Mouse (Mus musculus): ENCODE results near the gene Hist1h3e. TPM values are rescaled to one million over a fixed set of nuclear protein-coding genes. Genes with fewer than 3 reads are reported as not detected.
"Not testable (repeated sequence)": the region's sequence is repeated elsewhere in the genome, so short reads cannot be mapped to it uniquely, and the experiment has no call there.

The Hist1h3e gene
- polyA plus RNA-seq, 1 experiment from 2014 or later = 5.1 TPM

DNA sequence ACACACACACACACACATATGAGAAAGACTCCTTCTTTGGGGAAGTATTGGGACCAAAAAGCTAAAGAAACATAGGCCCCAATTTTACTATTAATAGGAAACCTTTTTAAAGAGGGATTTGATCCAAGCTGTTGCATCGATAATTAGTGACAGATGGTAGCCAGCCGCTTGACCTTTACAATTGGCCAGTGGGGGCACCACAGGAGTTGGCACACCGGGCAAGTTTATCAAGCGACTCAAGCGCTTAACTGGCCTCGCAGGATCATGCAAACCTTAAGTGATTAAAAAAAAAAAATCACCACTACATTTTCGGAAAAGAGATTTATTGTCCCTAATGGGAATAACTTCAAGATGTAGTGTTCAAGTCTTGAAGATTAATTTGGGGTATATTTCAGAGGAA lies 30.4 kb upstream of the Hist1h3e start:
- H3K4me2 ChIP-seq (replicated peaks) = no peak overlapping the region
- 92% methylated on average over 7 of the region's 7 CpGs for WGBS
- H3K4me3 ChIP-seq = no peak overlapping the region
- H3K36me3 ChIP-seq = no peaks in the 10 kb centered on the region
- no peaks in the 10 kb centered on the region for H3K27me3 ChIP-seq (replicated peaks)
- no peak overlapping the region for H3K27ac ChIP-seq
- H3K9me3 ChIP-seq = no peaks in the 10 kb centered on the region
- ATAC-seq (ENCODE audit: low FRiP score, low read depth) = no peak
- no peak overlapping the region for H3K9ac ChIP-seq
- no peaks in the 10 kb centered on the region for H3K4me1 ChIP-seq

DNA sequence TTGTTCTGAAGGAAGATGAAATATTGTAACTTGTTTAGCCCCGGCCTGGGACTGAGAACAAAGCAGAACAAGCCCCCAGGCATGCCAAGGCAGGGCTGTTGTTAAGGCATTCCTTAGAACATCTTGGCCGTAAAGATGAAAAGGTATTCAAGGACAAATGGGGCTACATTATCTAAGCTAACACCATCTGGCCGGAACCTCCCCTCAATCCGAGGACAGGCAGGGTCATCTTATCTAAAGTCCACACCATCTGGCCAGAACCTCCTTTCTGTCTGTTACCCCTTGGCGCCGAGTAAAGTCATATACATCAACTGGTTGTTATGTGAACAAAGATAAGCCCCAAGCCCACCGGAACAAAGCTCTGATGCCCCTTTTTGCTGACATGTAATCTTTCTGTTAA lies 29.7 kb upstream of the Hist1h3e start:
- H3K4me3 ChIP-seq; H3K9ac ChIP-seq; H3K36me3 ChIP-seq; H3K27ac ChIP-seq; H3K4me2 ChIP-seq (replicated peaks); H3K27me3 ChIP-seq (replicated peaks); H3K9me3 ChIP-seq; H3K4me1 ChIP-seq; ATAC-seq (ENCODE audit: low FRiP score, low read depth): not testable (repeated sequence)
- WGBS = 89% methylated on average over 7 of the region's 7 CpGs

GRCm38 (mm10) chr13:23591206-23591605 lies 29.0 kb upstream of the Hist1h3e start:
- H3K27ac ChIP-seq = no peak overlapping the region
- H3K9ac ChIP-seq = no peak overlapping the region
- no peak for ATAC-seq (ENCODE audit: low FRiP score, low read depth)

DNA sequence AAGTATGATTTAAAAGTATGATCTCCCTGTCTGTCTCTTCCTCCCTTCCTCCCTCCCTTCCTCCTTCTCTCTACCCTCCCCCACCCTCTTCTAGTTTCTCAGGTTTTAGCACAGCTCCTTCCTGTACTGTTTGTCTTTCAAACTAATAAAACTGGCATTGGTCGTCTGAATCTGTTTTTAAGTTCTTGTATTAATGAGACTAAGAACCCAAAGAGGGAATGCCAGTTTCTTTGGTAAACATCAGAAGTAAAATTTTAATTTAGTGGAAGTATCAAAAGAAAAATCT lies 24.7 kb upstream of the Hist1h3e start:
- Histone ChIP-seq H3K4me3 (peak overlapping the region; percentile 13; the same call in 1 of the 2 replicates), H3K4me2 (replicated peaks) (peak overlapping the region; percentile 71), H3K9ac (0 out of 2 replicates have a peak overlapping the region, but pooled peaks have one; percentile 51), H3K36me3 (no peaks in the 10 kb centered on the region), H3K27ac (peak overlapping the region; percentile 53; the same call in 1 of the 2 replicates), H3K9me3 (no peaks in the 10 kb centered on the region), H3K4me1 (peaks cover 25% of the 10 kb centered on the region), H3K27me3 (replicated peaks) (no peaks in the 10 kb centered on the region)
- ATAC-seq (ENCODE audit: low FRiP score, low read depth) = no peak
- WGBS = 4% methylated on average over 1 of the region's 1 CpGs

More at GRCm38 (mm10) chr13:23591206-23591605, 29.0 kb upstream of the Hist1h3e start:
- H3K36me3 ChIP-seq = no peaks in the 10 kb centered on the region
- no peaks in the 10 kb centered on the region for H3K9me3 ChIP-seq
- 94% methylated on average over 7 of the region's 7 CpGs for WGBS
- H3K4me3 ChIP-seq = no peak overlapping the region
- H3K27me3 ChIP-seq (replicated peaks) = no peaks in the 10 kb centered on the region
- H3K4me1 ChIP-seq = peaks cover 4% of the 10 kb centered on the region
- H3K4me2 ChIP-seq (replicated peaks) = no peak overlapping the region

GRCm38 (mm10) chr13:23586099-23586939 lies 24.1 kb upstream of the Hist1h3e start:
- peak overlapping the region; percentile 51; the same call in 1 of the 2 replicates for H3K9ac ChIP-seq
- no peak for ATAC-seq (ENCODE audit: low FRiP score, low read depth)
- no peaks in the 10 kb centered on the region for H3K27me3 ChIP-seq (replicated peaks)
- peak overlapping the region; percentile 71 for H3K4me2 ChIP-seq (replicated peaks)
- H3K4me3 ChIP-seq = peak overlapping the region; percentile 13; the same call in 1 of the 2 replicates
- WGBS = 1% methylated on average over 22 of the region's 22 CpGs
- peak overlapping the region; percentile 53; the same call in 1 of the 2 replicates for H3K27ac ChIP-seq
- no peaks in the 10 kb centered on the region for H3K9me3 ChIP-seq
- H3K36me3 ChIP-seq = no peaks in the 10 kb centered on the region
- peaks cover 27% of the 10 kb centered on the region for H3K4me1 ChIP-seq

DNA sequence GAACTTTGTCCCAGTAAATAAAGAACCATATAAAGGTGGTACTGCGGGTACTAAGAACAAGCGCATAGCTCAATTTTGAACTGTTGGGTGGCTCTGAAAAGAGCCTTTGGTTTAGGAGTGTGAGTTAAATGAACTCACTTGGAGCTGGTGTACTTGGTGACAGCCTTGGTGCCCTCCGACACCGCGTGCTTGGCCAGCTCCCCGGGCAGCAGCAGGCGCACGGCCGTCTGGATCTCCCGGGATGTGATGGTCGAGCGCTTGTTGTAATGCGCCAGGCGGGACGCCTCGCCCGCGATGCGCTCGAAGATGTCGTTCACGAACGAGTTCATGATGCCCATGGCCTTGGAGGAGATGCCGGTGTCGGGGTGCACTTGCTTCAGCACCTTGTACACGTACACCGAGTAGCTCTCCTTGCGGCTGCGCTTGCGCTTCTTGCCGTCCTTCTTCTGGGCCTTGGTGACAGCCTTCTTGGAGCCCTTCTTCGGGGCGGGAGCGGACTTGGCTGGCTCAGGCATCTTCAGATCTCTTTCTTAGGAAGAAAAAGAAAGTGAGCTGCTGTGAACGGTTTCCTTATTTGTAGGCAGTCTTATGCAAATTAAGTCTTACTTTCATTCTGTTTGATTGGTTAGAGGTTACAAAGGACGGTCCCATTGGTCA lies 23.4 kb upstream of the Hist1h3e start:
- peak; percentile 88 for ATAC-seq (ENCODE audit: low FRiP score, low read depth)
- H3K4me3 ChIP-seq = peak overlapping the region; percentile 42
- not testable (repeated sequence) for H3K27me3 ChIP-seq (replicated peaks); H3K9me3 ChIP-seq; H3K36me3 ChIP-seq
- peaks cover 27% of the 10 kb centered on the region for H3K4me1 ChIP-seq
- H3K9ac ChIP-seq = peak overlapping the region; percentile 72
- peak overlapping the region; percentile 86 for H3K27ac ChIP-seq
- 0% methylated on average over 31 of the region's 36 CpGs for WGBS
- H3K4me2 ChIP-seq (replicated peaks) = peak overlapping the region; percentile 71

DNA sequence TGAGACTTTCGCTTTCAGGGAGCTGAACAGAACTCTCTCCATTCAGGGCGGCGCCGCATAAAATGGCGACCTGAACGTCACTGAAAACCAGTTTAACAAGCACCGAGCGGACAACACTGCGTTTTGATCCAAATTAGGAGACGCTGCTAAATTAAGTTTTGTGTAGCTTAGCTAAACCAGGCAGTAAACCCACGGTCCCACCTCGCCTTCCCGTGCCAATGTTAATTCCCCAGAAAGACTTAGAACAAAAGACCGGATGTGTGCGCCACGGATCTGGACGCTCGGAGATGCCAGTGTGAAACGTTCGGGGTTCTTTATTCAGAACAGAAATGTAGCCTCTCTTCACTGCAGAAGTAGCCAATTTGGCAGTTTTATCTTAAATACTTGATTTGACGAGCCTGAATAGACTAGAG lies 22.9 kb upstream of the Hist1h3e start:
- Histone ChIP-seq H3K4me1 (peaks cover 27% of the 10 kb centered on the region), H3K9me3 (no peaks in the 10 kb centered on the region), H3K9ac (peak overlapping the region; percentile 72), H3K4me3 (peak overlapping the region; percentile 42), H3K27ac (peak overlapping the region; percentile 86), H3K4me2 (replicated peaks) (peak overlapping the region; percentile 71), H3K27me3 (replicated peaks) (no peaks in the 10 kb centered on the region), H3K36me3 (no peaks in the 10 kb centered on the region)
- ATAC-seq (ENCODE audit: low FRiP score, low read depth) = peak; percentile 15; the same call in 1 of the 2 replicates
- WGBS = under 1% methylated on average over 21 of the region's 21 CpGs

DNA sequence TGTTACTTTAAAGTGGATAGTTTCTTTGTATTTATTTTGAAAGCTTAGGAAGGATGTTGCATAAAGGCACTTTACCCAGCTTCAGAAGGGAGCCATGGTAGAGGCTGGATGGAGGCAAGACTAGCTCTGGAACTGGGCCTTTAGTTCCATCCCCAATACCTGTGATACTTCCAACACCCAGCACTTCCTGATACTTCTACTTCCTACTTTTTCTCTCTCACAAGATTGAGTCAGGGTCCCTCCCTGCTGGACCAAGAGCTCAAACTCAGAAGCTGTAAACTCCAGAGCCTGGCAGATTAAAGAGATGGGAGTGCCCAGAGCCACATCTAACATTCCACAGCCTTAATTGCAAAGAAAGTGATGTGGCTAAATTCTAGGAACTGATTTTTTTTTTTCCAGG lies 22.2 kb upstream of the Hist1h3e start:
- Histone ChIP-seq H3K4me2 (replicated peaks) (peak overlapping the region; percentile 71), H3K27ac (peak overlapping the region; percentile 86; the same call in 1 of the 2 replicates), H3K9me3 (no peaks in the 10 kb centered on the region), H3K36me3 (no peaks in the 10 kb centered on the region), H3K4me1 (peaks cover 27% of the 10 kb centered on the region), H3K4me3 (no peak overlapping the region), H3K27me3 (replicated peaks) (no peaks in the 10 kb centered on the region), H3K9ac (peak overlapping the region; percentile 27)
- ATAC-seq (ENCODE audit: low FRiP score, low read depth) = no peak

GRCm38 (mm10) chr13:23583387-23584068 lies 21.4 kb upstream of the Hist1h3e start:
- no peaks in the 10 kb centered on the region for H3K9me3 ChIP-seq
- H3K36me3 ChIP-seq = no peaks in the 10 kb centered on the region
- H3K27me3 ChIP-seq (replicated peaks) = no peaks in the 10 kb centered on the region
- peaks cover 27% of the 10 kb centered on the region for H3K4me1 ChIP-seq
- ATAC-seq (ENCODE audit: low FRiP score, low read depth) = no peak
- no peak overlapping the region for H3K9ac ChIP-seq
- H3K4me3 ChIP-seq = no peak overlapping the region
- no peak overlapping the region for H3K27ac ChIP-seq
- peak overlapping the region; percentile 65; the same call in 1 of the 2 replicates for H3K4me2 ChIP-seq (replicated peaks)

DNA sequence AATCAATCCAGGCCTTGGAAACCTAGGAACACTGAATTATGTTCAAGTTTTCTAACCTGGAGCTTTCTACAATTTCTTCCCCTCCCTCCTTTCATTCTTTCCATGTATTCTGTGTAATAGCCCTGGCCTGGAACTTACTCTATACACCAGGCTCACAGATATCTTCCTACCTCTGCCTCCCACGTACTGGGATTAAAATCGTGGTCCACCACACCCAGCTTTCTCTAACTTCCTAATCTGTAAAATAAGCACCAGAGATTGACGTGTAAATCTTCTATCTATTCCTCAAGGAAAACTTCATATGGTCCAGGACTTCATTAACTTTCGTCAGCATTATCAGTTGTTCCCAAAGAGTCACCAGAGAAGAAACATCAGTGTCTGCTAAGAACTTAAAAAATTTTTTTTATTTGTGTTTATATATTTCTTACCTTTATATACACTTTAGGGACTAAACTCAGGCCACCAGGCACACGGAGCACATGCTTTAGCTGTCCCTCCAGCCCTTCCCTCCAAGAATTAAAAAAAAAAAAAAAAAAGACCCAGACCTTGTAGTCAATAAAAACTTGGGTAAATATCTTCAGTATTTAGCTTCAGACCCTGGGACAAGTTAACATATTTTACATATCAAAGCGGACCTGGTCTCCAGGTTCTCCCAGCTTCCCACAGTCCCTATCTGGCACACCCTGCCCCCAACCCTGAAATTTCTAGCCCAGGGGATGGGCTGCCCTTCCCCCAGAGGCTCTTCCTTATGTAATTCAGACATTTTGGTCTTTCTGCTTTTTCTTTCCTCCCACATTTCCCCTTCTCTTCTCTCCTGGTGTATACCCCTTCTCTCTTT lies 20.3 kb upstream of the Hist1h3e start:
- Histone ChIP-seq H3K4me2 (replicated peaks) (peak overlapping the region; percentile 65), H3K4me1 (peaks cover 27% of the 10 kb centered on the region), H3K9me3 (no peaks in the 10 kb centered on the region), H3K9ac (peak overlapping the region; percentile 56), H3K27ac (peak overlapping the region; percentile 27), H3K4me3 (peak overlapping the region; percentile 34), H3K27me3 (replicated peaks) (no peaks in the 10 kb centered on the region), H3K36me3 (no peaks in the 10 kb centered on the region)
- 5% methylated on average over 6 of the region's 6 CpGs for WGBS
- no peak for ATAC-seq (ENCODE audit: low FRiP score, low read depth)

DNA sequence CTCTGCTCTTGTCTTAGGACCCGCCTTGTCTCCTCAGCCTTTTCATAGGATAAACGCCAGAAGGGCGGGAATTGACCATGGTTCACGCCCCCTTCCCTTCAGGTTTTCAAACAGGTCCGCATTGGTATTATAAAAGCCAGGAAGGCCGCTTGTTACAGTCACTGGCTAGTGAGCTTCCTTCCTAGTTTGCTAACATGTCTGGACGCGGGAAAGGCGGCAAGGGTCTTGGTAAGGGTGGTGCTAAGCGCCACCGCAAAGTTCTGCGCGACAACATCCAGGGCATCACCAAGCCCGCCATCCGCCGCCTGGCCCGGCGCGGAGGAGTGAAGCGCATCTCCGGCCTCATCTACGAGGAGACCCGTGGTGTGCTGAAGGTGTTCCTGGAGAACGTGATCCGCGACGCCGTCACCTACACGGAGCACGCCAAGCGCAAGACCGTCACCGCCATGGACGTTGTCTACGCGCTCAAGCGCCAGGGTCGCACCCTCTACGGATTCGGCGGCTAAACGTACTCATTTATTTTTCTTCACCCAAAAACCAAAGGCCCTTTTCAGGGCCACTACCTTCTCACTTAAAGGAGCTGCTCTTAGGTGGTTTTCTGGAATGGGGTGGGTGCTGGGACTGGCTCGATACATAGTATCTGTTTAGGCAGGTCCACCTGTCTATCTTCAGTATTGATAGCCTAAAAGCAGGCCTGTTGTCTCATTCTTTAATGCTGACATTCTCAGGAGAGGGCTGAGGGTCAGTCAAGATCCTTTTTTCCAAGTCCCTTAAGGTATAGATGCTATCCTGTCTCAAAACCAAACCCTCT lies 19.4 kb upstream of the Hist1h3e start, which contains the start of gene Hist1h4d:
Gene Hist1h4d, plus strand, starts transcription at position 191 of the 811 bp plus-strand sequence.
- H3K4me1 ChIP-seq = peaks cover 30% of the 10 kb centered on the region

More for the DNA sequence above, 19.4 kb upstream of the Hist1h3e start, which contains the start of gene Hist1h4d:
- Histone ChIP-seq H3K9me3 (no peaks in the 10 kb centered on the region), H3K27ac (peak within 1 kb of the TSS; percentile 27), H3K4me2 (replicated peaks) (peak within 1 kb of the TSS; percentile 65), H3K4me3 (peak within 1 kb of the TSS; percentile 34), H3K9ac (peak within 1 kb of the TSS; percentile 56), H3K27me3 (replicated peaks) (no peaks in the 10 kb centered on the region), H3K36me3 (no peaks in the 10 kb centered on the region)
- ATAC-seq (ENCODE audit: low FRiP score, low read depth) = peak; percentile 86
- under 1% methylated on average over 43 of the region's 43 CpGs for WGBS

Measured in neural tube, embryonic 12.5 days (tissue).